Mouse (Mus musculus) heart, postnatal 0 days (tissue): Measurements from ENCODE around the gene BC028528.

Experiments used
- CTCF ChIP-seq: IDR thresholded peaks from 2 replicates; pipeline ENCODE4 v1.5.1; 2016; ENCODE audit warnings: antibody characterized with exemption, control low read depth, low read depth
- EP300 ChIP-seq: IDR thresholded peaks from 2 replicates; pipeline ENCODE4 v1.6.1; 2016; ENCODE audit warnings: antibody characterized with exemption, low read depth

DNA sequence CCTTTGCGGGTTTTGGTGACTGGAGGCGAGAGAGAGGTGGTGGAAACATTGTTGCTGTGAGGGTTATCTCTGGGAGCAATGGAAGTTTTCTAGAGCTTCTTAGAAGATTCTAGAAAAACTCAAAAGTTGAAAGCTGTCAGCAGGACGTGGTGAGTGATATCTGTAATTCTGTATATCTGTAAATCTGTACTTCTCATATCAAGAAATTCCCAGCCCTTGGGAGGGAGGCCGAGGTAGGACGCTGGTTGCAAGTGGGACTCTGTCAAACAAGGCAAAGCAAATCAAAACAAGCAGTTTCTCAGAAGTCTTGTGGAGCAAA, 38.6 kb upstream of the BC028528 start:
- no peak for TF ChIP-seq CTCF
- TF ChIP-seq EP300, result no peak
